In the genomic region with DNA sequence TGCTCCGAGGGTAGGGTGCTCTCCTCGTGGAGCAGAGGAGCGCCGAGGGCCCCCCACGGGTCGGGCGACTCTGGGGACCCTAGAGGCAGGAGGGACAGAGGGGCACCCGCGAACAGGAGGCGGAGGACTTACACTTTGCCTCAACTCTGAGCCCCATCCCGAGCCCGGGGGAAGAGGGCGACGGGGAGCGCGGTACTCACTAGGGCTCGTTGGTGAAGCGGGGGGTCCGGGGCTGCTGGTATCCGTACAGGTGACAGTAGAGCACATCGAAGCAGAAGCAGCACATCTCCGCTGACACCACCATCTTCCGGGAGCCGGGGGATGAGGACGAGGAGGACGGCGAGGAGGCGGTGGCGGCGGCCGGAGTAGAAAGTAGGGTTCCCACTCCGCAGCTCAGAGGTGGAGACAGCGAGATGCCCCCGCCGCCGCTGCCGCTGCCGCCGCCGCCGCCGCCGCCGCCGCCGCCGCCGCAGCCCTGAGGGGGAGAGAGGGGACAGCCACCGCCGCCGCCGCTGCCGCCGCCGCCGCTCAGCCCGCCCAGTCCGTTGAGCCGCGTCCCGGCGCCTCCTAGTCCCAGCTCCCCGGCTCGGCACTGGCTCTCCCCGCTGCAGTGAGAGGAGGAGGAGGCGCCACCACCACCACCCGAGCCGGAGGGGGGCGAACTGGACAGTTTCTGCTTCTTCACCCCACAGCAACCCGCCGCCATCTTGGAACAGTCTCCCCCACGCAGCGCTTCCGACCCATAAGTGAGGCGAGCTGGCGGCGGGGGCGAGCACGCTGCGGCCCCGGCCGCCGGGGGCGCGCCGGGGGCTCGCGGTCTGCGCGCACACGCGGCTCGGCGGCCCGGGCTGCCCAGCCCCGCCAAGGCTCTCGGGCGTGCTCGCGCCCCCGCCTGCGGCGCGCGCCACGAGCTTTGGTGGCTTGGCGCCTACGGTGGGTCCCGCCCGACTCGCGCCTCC, we compare ENCODE assay signal across 8 mouse cellular contexts. TPM values are rescaled to one million over a fixed set of nuclear protein-coding genes. Genes with fewer than 3 reads are reported as not detected.
DNase-seq lines count a peak whose midpoint lies in the region; ATAC-seq and TF ChIP-seq lines count a peak whose summit lies in the region.

A gene (minus strand): TSS at position 721 of the 959 bp plus-strand sequence.

- peak within 1 kb of the TSS; percentile 72 for H3K4me3 ChIP-seq in heart, embryonic 11.5 days (ENCODE audit: low read depth, low read length)
- peak within 1 kb of the TSS; percentile 72 for H3K4me3 ChIP-seq in kidney, embryonic 16.5 days (ENCODE audit: low read length)
- peak within 1 kb of the TSS; percentile 82 for H3K4me3 ChIP-seq in liver, embryonic 12.5 days
- H3K4me3 ChIP-seq in stomach, embryonic 14.5 days (ENCODE audit: low read depth, low read length), result peak within 1 kb of the TSS; percentile 63

- H3K27me3 ChIP-seq in heart, embryonic 11.5 days (ENCODE audit: control insufficient read depth, insufficient read depth, low read length), result peaks cover 3% of the 10 kb centered on the region; the same call in 1 of the 2 replicates
- H3K27me3 ChIP-seq in kidney, embryonic 16.5 days (ENCODE audit: insufficient read depth, low read length), result peaks cover 14% of the 10 kb centered on the region
- H3K27me3 ChIP-seq in liver, embryonic 12.5 days (replicated peaks), result peaks cover 10% of the 10 kb centered on the region
- no peaks in the 10 kb centered on the region for H3K27me3 ChIP-seq in stomach, embryonic 14.5 days (ENCODE audit: control insufficient read depth, insufficient read depth, low read length)

- no peak for TF ChIP-seq CTCF in brain, embryonic 14.5 days (IDR thresholded peaks at IDR 0.05; ENCODE audit: borderline replicate concordance, extremely low read depth, insufficient read depth, insufficient read length)

- peak within 1 kb of the TSS; percentile 65 for H3K4me2 ChIP-seq in heart, embryonic 11.5 days
- peak within 1 kb of the TSS; percentile 58 for H3K4me2 ChIP-seq in kidney, embryonic 16.5 days (replicated peaks; ENCODE audit: low read depth, low read length)
- peak within 1 kb of the TSS; percentile 67 for H3K4me2 ChIP-seq in liver, embryonic 12.5 days
- H3K4me2 ChIP-seq in stomach, embryonic 14.5 days (replicated peaks; ENCODE audit: low read depth, low read length), result peak within 1 kb of the TSS; percentile 46

- TF ChIP-seq POLR2A in brain, embryonic 14.5 days (IDR thresholded peaks at IDR 0.05; ENCODE audit: borderline replicate concordance, extremely low read depth, insufficient read depth, insufficient read length, poor library complexity, severe bottlenecking), result 0 out of 2 replicates have a peak, but pooled peaks have one; percentile 27

- 14% methylated on average over 59 of the region's 112 CpGs for WGBS in heart, embryonic 11.5 days (ENCODE audit: insufficient replicate concordance)
- WGBS in kidney, embryonic 16.5 days, result 14% methylated on average over 68 of the region's 112 CpGs
- 17% methylated on average over 50 of the region's 112 CpGs for WGBS in liver, embryonic 12.5 days (ENCODE audit: insufficient replicate concordance)
- WGBS in stomach, embryonic 14.5 days, result 12% methylated on average over 61 of the region's 112 CpGs

- H3K27ac ChIP-seq in heart, embryonic 11.5 days (ENCODE audit: low read depth, low read length), result peak within 1 kb of the TSS; percentile 90
- peak within 1 kb of the TSS; percentile 90 for H3K27ac ChIP-seq in kidney, embryonic 16.5 days (ENCODE audit: low read length)
- peak within 1 kb of the TSS; percentile 90 for H3K27ac ChIP-seq in liver, embryonic 12.5 days
- H3K27ac ChIP-seq in stomach, embryonic 14.5 days (ENCODE audit: low read length), result peak within 1 kb of the TSS; percentile 78; the same call in 1 of the 2 replicates

- H3K9ac ChIP-seq in heart, embryonic 11.5 days (ENCODE audit: low read depth, low read length), result peak within 1 kb of the TSS; percentile 85
- peak within 1 kb of the TSS; percentile 76 for H3K9ac ChIP-seq in kidney, embryonic 16.5 days (replicated peaks; ENCODE audit: low read length)
- H3K9ac ChIP-seq in liver, embryonic 12.5 days, result peak within 1 kb of the TSS; percentile 90
- H3K9ac ChIP-seq in stomach, embryonic 14.5 days (replicated peaks; ENCODE audit: low read depth, low read length), result peak within 1 kb of the TSS; percentile 64

- peak; percentile 78 for ATAC-seq in erythroblast, adult 5-6 weeks (replicated peaks; ENCODE audit: low FRiP score, poor library complexity, severe bottlenecking)
- ATAC-seq in heart, embryonic 11.5 days (replicated peaks; ENCODE audit: insufficient number of reproducible peaks, low FRiP score, low TSS enrichment), result peak; percentile 89
- ATAC-seq in kidney, embryonic 16.5 days (ENCODE audit: low FRiP score, low TSS enrichment), result peak; percentile 96
- ATAC-seq in liver, embryonic 12.5 days, result peak; percentile 92
- peak; percentile 94 for ATAC-seq in stomach, embryonic 14.5 days (ENCODE audit: insufficient number of reproducible peaks, insufficient read depth, low FRiP score, low read depth)

- DNase-seq in CD4-positive, CD25-positive, alpha-beta regulatory T cell, adult 2 months (ENCODE audit: low read depth, low spot score), result peak; percentile 85
- peak; percentile 92 for DNase-seq in brain, embryonic 14.5 days (ENCODE audit: low read depth)
- peak; percentile 60 to 73 for DNase-seq in natural killer cell, adult 2 months (ENCODE audit: low spot score in 2 of 2)

- H3K36me3 ChIP-seq in heart, embryonic 11.5 days (ENCODE audit: control insufficient read depth, insufficient read depth, low read length), result no peaks in the 10 kb centered on the region
- H3K36me3 ChIP-seq in kidney, embryonic 16.5 days (ENCODE audit: insufficient read depth, low read length), result no peaks in the 10 kb centered on the region
- peaks cover 7% of the 10 kb centered on the region for H3K36me3 ChIP-seq in liver, embryonic 12.5 days
- no peaks in the 10 kb centered on the region for H3K36me3 ChIP-seq in stomach, embryonic 14.5 days (ENCODE audit: control insufficient read depth, insufficient read depth, low read length)

- H3K9me3 ChIP-seq in heart, embryonic 11.5 days (replicated peaks; ENCODE audit: control insufficient read depth, low read length), result no peaks in the 10 kb centered on the region
- H3K9me3 ChIP-seq in kidney, embryonic 16.5 days (ENCODE audit: low read length), result no peaks in the 10 kb centered on the region; the same call in 1 of the 2 replicates
- no peaks in the 10 kb centered on the region for H3K9me3 ChIP-seq in liver, embryonic 12.5 days (replicated peaks)
- H3K9me3 ChIP-seq in stomach, embryonic 14.5 days (ENCODE audit: control insufficient read depth, low read depth, low read length), result no peaks in the 10 kb centered on the region

- no peaks in the 10 kb centered on the region; the same call in 1 of the 2 replicates for H3K4me1 ChIP-seq in heart, embryonic 11.5 days (ENCODE audit: control insufficient read depth, insufficient read depth, low read length)
- no peaks in the 10 kb centered on the region; the same call in 1 of the 2 replicates for H3K4me1 ChIP-seq in kidney, embryonic 16.5 days (ENCODE audit: insufficient read depth, low read length)
- peaks cover 36% of the 10 kb centered on the region for H3K4me1 ChIP-seq in liver, embryonic 12.5 days
- H3K4me1 ChIP-seq in stomach, embryonic 14.5 days (ENCODE audit: control insufficient read depth, insufficient read depth, low read length), result no peaks in the 10 kb centered on the region

RNA-seq across cellular contexts. Expression of the gene that starts here (rescaled TPM):
- 2.4 and 3.6 TPM in 2 replicates for polyA plus RNA-seq in brain, embryonic 14.5 days (2012; rRNA removed)
- 38.5 and 46.1 TPM in 2 replicates for total RNA-seq in erythroblast, adult 5-6 weeks (2015; ENCODE audit: low replicate concordance)
- 34.6 and 43.8 TPM in 2 replicates for total RNA-seq in erythroblast, adult 5-6 weeks (2017; ENCODE audit: low replicate concordance)
- polyA plus RNA-seq in heart, embryonic 11.5 days (2014; fragmentation: Nextera tagmentation; extraction: Ambion mirVana), result 19.8 and 22.2 TPM in 2 replicates
- polyA plus RNA-seq in kidney, embryonic 16.5 days (2015; fragmentation: Nextera tagmentation; extraction: Ambion mirVana), result 7.3 and 7.5 TPM in 2 replicates
- 22.5 and 24.6 TPM in 2 replicates for polyA plus RNA-seq in liver, embryonic 12.5 days (2016; fragmentation: Nextera tagmentation; extraction: Ambion mirVana)
- 13.3 and 15.2 TPM in 2 replicates for polyA plus RNA-seq in stomach, embryonic 14.5 days (2014; fragmentation: Nextera tagmentation; extraction: Ambion mirVana)

Comparison
In these comparisons a context has a peak if more than half of its experiments do, and no peak if none do; other contexts are left out.
1. Peak in every context shown above with its lines: DNase-seq, ATAC-seq, H3K4me3 ChIP-seq and H3K27ac ChIP-seq.